Mouse (Mus musculus) hindbrain, embryonic 10.5 days (tissue): Measurements from ENCODE around the gene Arhgef15. TPM values are rescaled to one million over a fixed set of nuclear protein-coding genes. Genes with fewer than 3 reads are reported as not detected.
"Not testable (repeated sequence)": the region's sequence is repeated elsewhere in the genome, so short reads cannot be mapped to it uniquely, and the experiment has no call there.

ENCODE experiments used
- DNase-seq: peaks from one replicate; pipeline ENCODE4 v3.0.0-alpha.2; 2017; ENCODE audit warnings: low spot score
- H3K27ac ChIP-seq: fragments of 300-500 bp; sonication (generic); 2 replicates; pipeline ENCODE4 v1.5.1; 2016; ENCODE audit warnings: mild to moderate bottlenecking, moderate library complexity
- H3K27me3 ChIP-seq: fragments of 300-500 bp; sonication (generic); 2 replicates; pipeline ENCODE4 v1.6.1; 2016; ENCODE audit warnings: mild to moderate bottlenecking; ENCODE audit not compliant: poor library complexity, insufficient read depth, severe bottlenecking
- H3K36me3 ChIP-seq: fragments of 300-500 bp; sonication (generic); 2 replicates; pipeline ENCODE4 v1.6.1; 2016; ENCODE audit warnings: mild to moderate bottlenecking, moderate library complexity
- H3K4me1 ChIP-seq: fragments of 300-500 bp; sonication (generic); replicated peaks from 2 replicates; pipeline ENCODE4 v1.6.1; 2016; ENCODE audit warnings: mild to moderate bottlenecking
- H3K4me3 ChIP-seq: fragments of 300-500 bp; sonication (generic); 2 replicates; pipeline ENCODE4 v1.5.1; 2016; ENCODE audit warnings: mild to moderate bottlenecking, moderate library complexity
- H3K9me3 ChIP-seq: fragments of 300-500 bp; sonication (generic); 2 replicates; pipeline ENCODE4 v1.6.1; 2016; ENCODE audit warnings: mild to moderate bottlenecking, moderate library complexity
- WGBS: fragments of 180-500 bp; shearing (Covaris S2); methylation state at CpG from one replicate; pipeline ENCODE4 v1.1.7; 2016; 5-methylcytosine and 5-hydroxymethylcytosine counted together
- polyA plus RNA-seq: library from polyadenylated mRNA; unstranded; fragments of >200 nt; fragmentation: Nextera tagmentation; extraction: Ambion mirVana; gene quantifications from 2 replicates; pipeline ENCODE4 v1.2.1, GENCODE M21; 2016

Arhgef15 gene
- polyA plus RNA-seq, 1 experiment from 2014 or later, result 8.6 TPM

DNA sequence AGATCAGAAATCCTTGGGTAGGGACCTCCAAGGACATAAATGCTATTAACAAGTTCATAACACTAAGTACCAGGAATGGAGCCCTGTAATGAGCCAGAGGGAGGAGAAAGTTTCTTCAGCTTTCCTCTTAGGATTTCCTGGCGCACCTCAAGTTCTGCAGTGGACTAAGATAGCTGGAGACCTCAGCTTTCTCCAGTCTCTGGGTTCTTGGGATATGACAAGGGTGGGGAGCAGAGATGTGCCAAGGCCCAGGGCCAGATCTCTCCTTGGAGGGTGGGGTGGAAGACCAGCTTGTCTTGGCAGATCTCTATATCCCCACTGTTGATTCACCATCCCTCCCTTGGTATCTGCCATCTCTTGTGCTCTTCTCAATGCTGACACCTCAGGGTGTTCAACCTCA lies 18.3 kb upstream of the Arhgef15 start:
- H3K36me3 ChIP-seq, result no peaks in the 10 kb centered on the region
- H3K4me3 ChIP-seq, result no peak overlapping the region
- no peak for DNase-seq
- WGBS, result 85% methylated on average over 1 of the region's 1 CpGs
- H3K27ac ChIP-seq, result no peak overlapping the region
- 0 out of 2 replicates have a peak, but pooled peaks cover 4% of the 10 kb centered on the region for H3K27me3 ChIP-seq
- H3K9me3 ChIP-seq, result no peaks in the 10 kb centered on the region
- H3K4me1 ChIP-seq, result peaks cover 20% of the 10 kb centered on the region

DNA sequence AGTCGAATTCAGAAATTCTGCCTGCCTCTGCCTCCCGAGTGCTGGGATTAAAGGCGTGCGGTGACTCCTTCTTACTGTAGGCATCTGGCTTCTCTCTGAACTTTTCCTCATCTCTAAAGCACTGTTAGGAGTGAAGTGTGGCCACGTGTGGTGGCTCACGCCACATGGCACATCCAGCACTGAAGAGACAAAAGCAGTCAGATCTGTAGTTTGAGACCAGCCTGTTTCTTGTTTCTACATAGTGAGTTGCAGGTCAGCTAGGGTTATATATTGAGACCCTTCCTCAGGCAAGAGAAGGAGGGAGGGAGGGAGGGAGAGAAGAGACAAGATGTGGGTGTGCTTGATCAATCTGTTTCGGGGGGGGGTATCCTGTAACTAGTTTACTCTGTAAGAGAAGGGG lies 17.8 kb upstream of the Arhgef15 start, which contains the start of gene Rangrf:
Rangrf (minus strand) TSS at position 101 of the 400 bp plus-strand sequence.
- H3K4me3 ChIP-seq, result peak within 1 kb of the TSS; percentile 57
- H3K9me3 ChIP-seq, result no peaks in the 10 kb centered on the region
- 81% methylated on average over 7 of the region's 7 CpGs for WGBS
- H3K27ac ChIP-seq, result 0 out of 2 replicates have a peak within 1 kb of the TSS, but pooled peaks have one; percentile 83
- H3K4me1 ChIP-seq, result peaks cover 20% of the 10 kb centered on the region
- no peak for DNase-seq
- H3K36me3 ChIP-seq, result no peaks in the 10 kb centered on the region
- H3K27me3 ChIP-seq, result 0 out of 2 replicates have a peak, but pooled peaks cover 4% of the 10 kb centered on the region

DNA sequence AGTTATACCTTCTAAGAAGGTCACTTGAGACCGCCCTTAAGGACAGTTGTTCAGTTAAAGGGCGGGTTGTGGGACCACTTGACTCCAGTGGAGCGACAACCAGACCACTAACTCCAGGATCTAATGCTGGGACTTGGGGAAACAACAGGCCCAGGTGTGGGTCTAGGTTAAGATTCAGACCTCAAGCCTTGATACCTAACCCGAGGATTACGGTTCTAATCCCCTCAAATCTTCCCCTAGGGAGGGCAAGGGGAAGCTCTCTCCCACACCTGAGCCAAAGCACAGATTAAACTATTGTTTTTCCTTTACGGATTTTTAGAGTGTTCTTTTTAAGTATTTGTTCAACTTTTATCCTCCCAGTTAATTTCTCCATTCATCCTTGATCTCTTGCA lies 16.8 kb upstream of the Arhgef15 start:
- H3K9me3 ChIP-seq, result no peaks in the 10 kb centered on the region
- H3K4me3 ChIP-seq, result peak overlapping the region; percentile 57
- H3K27ac ChIP-seq, result 0 out of 2 replicates have a peak overlapping the region, but pooled peaks have one; percentile 83
- peaks cover 20% of the 10 kb centered on the region for H3K4me1 ChIP-seq
- no peaks in the 10 kb centered on the region for H3K36me3 ChIP-seq
- no peak for DNase-seq
- peaks cover 7% of the 10 kb centered on the region; the same call in 1 of the 2 replicates for H3K27me3 ChIP-seq
- WGBS, result 30% methylated on average over 6 of the region's 6 CpGs

DNA sequence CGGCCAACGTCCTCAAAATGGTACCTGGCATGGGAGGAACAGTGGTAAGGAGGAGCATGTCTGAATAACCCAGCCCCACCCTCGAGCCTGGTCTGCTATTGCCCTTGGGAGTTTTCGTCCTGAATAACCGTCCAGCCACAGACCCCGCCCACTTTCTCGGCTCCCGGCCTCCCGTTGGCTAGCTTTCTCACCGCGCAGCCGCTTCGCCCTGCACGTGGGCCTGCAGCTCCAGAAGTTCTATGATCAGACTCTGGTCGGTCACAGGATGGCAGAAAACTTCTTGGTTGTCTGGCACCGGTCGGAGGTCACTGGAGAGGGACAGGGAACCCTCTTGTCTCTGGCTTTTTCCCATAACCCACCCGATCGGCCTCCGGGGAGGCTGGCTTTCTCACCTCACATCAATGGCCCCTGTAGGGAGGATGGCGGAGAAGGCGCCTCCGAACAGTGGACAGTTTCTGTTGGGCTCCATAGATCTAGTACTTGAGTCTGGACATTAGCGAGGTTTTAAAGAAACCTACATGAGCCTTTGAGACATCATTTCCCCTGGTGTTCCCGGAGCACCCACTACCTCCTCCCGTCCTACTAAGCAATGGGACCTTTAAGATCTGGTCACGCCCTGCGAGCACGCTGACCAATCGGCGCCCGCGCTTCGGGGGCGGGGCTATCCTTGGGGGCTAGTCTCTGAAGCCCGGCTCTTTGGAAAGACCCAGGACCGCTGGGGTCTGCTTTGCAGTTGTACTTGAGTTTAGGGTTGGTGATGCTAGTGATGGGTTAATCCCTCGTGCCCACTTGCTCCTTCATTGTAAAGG lies 16.2 kb upstream of the Arhgef15 start:
- not testable (repeated sequence) for H3K9me3 ChIP-seq, H3K36me3 ChIP-seq
- peak overlapping the region; percentile 57 for H3K4me3 ChIP-seq
- peaks cover 23% of the 10 kb centered on the region for H3K4me1 ChIP-seq
- WGBS, result under 1% methylated on average over 38 of the region's 38 CpGs
- H3K27me3 ChIP-seq, result peaks cover 13% of the 10 kb centered on the region
- H3K27ac ChIP-seq, result peak overlapping the region; percentile 83
- DNase-seq, result peak; percentile 90

DNA sequence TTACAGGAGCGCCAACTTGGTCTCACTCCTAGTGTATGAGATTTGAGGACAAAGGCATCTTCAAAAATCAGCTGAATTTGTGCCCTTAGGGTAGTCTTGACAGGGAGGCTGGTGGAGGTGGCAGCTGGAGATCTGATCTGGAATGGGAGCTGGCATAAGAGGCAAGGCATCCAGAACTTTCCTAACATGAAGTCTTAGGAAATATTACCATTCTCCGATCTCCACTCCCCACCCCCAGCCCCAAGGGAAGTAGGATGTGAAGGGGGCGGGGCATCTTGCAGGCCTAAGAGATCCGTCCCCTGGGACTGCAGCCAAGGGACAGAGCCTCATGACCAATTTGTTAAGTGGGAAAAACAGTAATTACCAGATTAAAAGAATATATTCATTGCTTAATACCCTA lies 13.0 kb upstream of the Arhgef15 start:
- no peak overlapping the region for H3K27ac ChIP-seq
- no peaks in the 10 kb centered on the region for H3K9me3 ChIP-seq
- no peaks in the 10 kb centered on the region for H3K36me3 ChIP-seq
- WGBS, result 72% methylated on average over 4 of the region's 4 CpGs
- H3K4me1 ChIP-seq, result peaks cover 40% of the 10 kb centered on the region
- H3K27me3 ChIP-seq, result peaks cover 22% of the 10 kb centered on the region
- no peak overlapping the region for H3K4me3 ChIP-seq
- DNase-seq, result no peak

DNA sequence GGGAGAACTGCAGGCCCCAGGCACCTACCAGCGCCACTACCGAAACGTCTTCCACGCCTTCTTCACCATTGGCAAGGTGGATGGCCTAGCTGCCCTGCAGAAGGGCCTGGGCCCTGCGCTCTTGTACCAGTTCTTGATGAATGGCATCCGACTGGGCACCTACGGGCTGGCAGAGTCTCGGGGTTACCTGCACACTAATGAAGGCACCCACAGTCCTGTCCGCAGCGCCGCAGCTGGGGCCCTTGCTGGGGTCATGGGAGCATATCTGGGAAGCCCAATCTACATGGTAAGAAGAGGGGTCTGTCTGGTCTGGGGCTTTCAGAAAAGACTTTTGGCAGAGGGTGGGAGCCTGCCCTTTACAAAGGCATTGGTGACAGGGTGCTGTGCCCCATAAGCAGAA lies 11.5 kb upstream of the Arhgef15 start:
- 84% methylated on average over 11 of the region's 11 CpGs for WGBS
- DNase-seq, result no peak
- no peak overlapping the region for H3K27ac ChIP-seq
- H3K4me1 ChIP-seq, result peaks cover 35% of the 10 kb centered on the region
- peak overlapping the region; percentile 69; the same call in 1 of the 2 replicates for H3K4me3 ChIP-seq
- H3K9me3 ChIP-seq, result no peaks in the 10 kb centered on the region
- peaks cover 18% of the 10 kb centered on the region for H3K27me3 ChIP-seq
- no peaks in the 10 kb centered on the region for H3K36me3 ChIP-seq

DNA sequence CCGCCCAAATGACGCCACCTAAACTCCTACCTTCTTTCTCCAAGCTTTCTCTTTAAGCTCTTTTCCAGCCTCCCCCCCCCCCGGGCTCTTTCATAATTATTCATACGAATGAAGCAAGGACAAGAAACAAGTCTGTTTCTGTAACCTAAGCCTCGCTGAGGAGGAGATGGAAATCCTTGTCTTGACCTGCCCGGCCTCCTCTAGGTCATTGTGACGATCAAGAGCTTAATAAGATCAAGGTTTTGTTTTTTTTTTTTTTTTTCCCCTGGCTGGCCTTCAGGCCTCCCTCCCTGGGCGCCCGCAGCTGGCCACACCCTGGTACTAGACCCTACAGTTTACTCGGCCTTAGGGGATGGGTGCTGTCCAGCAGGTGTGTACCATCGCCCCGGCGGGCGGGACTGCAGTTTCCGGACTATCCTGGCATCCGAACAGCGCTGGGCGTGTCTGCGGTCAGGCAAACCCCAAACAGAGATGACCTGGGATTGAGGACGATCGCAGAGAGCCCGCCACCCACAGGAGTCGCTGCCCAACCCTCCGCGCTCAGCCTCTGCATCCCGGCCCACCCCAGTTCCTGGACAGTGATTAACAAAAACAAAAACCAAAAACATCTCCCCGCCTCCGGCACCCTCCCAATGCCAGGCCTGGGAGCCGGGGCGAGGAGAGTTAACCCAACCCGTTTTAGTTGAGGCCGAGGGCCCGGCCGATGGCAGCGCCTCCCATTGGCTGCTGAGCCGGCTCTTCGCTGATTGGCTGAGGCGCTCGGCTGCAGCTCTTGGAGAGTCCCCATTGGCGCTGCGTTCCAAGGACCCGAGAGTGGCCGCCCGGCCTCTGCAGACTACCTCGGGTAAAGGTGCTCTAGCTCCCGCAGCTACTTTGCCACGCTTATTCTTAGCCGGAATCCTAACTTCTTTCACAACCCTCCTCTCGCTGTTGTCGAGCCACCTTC lies 10.3 kb upstream of the Arhgef15 start, which contains the start of gene Slc25a35:
Slc25a35 (plus strand) TSS at position 795 of the 946 bp plus-strand sequence.
- Histone ChIP-seq H3K4me1 (peaks cover 28% of the 10 kb centered on the region), H3K4me3 (peak within 1 kb of the TSS; percentile 69), H3K27ac (peak within 1 kb of the TSS; percentile 85), H3K9me3 (no peaks in the 10 kb centered on the region), H3K27me3 (peaks cover 18% of the 10 kb centered on the region), H3K36me3 (no peaks in the 10 kb centered on the region)
- 2% methylated on average over 50 of the region's 50 CpGs for WGBS
- peak; percentile 90 for DNase-seq

DNA sequence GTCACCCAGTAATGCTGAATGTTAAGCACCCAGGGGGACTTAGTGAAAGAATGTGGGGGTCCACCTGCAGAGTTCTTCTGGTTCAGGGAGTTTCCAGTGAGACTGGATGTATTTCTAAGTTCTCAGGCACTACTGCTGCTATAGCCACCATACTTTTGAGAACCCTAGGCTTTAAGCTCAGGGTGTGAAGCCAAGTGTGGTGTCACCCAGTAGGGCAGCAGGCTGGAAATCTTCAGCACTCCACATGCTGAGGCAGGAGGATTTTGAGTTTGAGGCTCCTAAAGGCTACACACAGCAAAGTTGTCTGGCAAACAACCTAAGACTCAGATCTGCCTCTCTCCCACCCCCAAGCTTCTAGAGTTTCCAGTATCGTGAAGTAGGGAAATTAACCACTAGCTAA lies 9.3 kb upstream of the Arhgef15 start:
- no peak for DNase-seq
- no peaks in the 10 kb centered on the region for H3K36me3 ChIP-seq
- H3K9me3 ChIP-seq, result no peaks in the 10 kb centered on the region
- no peak overlapping the region for H3K27ac ChIP-seq
- 54% methylated on average over 1 of the region's 1 CpGs for WGBS
- H3K4me1 ChIP-seq, result peaks cover 21% of the 10 kb centered on the region
- peaks cover 18% of the 10 kb centered on the region for H3K27me3 ChIP-seq
- H3K4me3 ChIP-seq, result no peak overlapping the region

DNA sequence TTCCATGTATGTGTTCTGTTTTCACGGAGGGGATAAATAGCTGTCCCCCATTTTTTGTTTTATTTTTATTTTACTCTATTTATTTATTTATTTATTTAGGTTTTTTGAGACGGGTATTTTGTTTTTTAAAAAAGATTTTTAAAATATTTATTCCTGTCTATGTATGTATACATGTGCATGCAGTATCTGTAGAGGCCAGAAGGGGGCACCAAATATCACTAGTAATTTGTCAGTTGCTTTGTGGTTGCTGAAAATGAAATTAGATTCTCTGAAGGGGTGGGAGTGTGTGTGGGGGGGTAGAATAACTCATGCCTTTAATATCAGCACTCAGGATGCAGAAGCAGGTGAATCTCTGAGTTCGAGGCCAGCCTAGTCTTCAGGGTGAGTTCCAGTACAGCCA lies 8.6 kb upstream of the Arhgef15 start:
- Histone ChIP-seq H3K27ac (no peak overlapping the region), H3K9me3 (no peaks in the 10 kb centered on the region), H3K27me3 (peaks cover 18% of the 10 kb centered on the region), H3K36me3 (no peaks in the 10 kb centered on the region), H3K4me1 (peaks cover 21% of the 10 kb centered on the region), H3K4me3 (no peak overlapping the region)
- 37% methylated on average over 3 of the region's 3 CpGs for WGBS
- peak; percentile 51 for DNase-seq

DNA sequence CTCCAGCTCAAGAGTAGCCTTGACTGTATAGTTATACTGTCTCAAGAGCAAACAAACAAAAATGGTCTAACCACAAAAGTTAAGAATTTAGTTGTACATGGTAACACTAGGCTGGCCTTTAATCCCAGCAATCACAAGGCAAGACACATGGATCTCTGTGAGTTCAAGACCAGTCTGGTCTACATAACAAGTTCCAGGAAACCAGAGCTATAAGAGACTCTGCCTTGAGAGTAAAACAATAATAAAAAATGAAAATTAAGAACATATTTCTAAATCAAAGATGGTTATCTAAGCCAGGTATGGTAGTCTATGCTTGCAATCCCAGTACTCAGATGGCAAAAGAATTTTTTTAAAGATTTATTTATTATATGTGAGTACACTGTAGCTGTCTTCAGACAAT lies 7.8 kb upstream of the Arhgef15 start:
- no peak overlapping the region for H3K4me3 ChIP-seq
- H3K9me3 ChIP-seq, result no peaks in the 10 kb centered on the region
- H3K27ac ChIP-seq, result no peak overlapping the region
- H3K36me3 ChIP-seq, result no peaks in the 10 kb centered on the region
- H3K27me3 ChIP-seq, result peaks cover 18% of the 10 kb centered on the region
- H3K4me1 ChIP-seq, result peaks cover 21% of the 10 kb centered on the region
- no peak for DNase-seq

DNA sequence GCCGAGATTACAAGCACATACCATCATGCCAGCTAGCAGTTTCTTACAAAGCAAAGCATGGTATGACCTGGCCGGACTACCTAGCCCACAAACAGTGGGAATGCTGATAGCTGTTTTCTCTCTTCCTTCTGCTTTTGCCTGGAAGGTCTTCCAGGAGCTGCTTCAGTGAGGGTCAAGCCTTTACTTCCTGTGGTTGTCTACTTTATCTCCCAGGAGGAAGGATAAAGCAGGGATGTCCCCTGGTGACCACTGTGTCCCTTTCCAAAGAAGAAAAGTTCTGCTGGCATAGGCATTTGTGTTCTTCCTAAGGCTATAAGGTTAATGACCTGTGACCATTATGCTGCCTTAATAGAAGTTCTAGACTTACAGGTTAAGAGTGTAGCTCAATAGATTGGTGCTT lies 6.1 kb upstream of the Arhgef15 start:
- no peaks in the 10 kb centered on the region for H3K36me3 ChIP-seq
- 84% methylated on average over 2 of the region's 2 CpGs for WGBS
- no peaks in the 10 kb centered on the region for H3K9me3 ChIP-seq
- H3K27ac ChIP-seq, result no peak overlapping the region
- no peak for DNase-seq
- H3K4me1 ChIP-seq, result peaks cover 16% of the 10 kb centered on the region
- peaks cover 9% of the 10 kb centered on the region for H3K27me3 ChIP-seq
- H3K4me3 ChIP-seq, result no peak overlapping the region

DNA sequence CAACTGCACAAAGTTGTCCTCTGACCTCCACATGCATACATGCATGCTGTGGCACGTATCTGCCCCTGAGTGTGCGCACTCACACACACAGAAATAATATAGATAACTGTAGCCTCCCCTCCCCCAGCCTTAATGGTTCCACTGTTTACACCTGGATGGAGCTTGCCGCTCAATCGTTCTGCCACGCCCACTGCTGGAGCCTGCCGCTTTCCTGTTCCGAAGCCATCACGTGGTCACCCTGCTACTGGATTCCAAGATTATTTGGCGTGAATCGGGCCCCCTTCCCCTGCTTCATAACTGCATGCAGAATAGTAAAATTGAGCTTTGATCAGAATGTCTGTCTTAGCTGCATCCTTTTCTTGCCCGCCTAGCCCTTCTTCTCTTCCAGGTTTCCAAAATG lies 4.9 kb upstream of the Arhgef15 start:
- not testable (repeated sequence) for H3K9me3 ChIP-seq, H3K4me1 ChIP-seq, H3K4me3 ChIP-seq, DNase-seq, H3K36me3 ChIP-seq, H3K27ac ChIP-seq
- peaks cover 17% of the 10 kb centered on the region for H3K27me3 ChIP-seq
- WGBS, result 31% methylated on average over 11 of the region's 11 CpGs

DNA sequence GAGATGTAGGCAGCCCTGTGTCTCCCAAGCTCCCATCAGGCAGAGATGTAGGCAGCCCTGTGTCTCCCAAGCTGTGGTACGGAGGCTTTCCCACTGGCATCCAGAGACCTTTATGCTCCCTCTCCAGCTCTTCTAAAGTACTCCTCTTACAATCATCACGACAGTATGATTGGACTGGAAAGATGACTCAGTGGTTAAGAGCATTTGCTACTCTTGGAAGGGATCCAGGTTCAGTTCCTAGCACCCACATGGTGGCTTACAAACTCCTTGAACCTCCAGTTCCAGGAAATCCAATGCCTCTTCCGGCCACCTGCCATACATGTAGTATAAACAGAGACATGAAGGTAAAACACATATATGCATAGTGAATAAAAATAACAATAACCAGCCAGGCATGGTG lies 4.3 kb upstream of the Arhgef15 start:
- 83% methylated on average over 3 of the region's 3 CpGs for WGBS
- Histone ChIP-seq H3K27me3 (peaks cover 17% of the 10 kb centered on the region), H3K4me1 (peaks cover 5% of the 10 kb centered on the region), H3K36me3 (no peaks in the 10 kb centered on the region), H3K4me3 (no peak overlapping the region), H3K27ac (no peak overlapping the region), H3K9me3 (no peaks in the 10 kb centered on the region)
- DNase-seq, result no peak
